Mouse (Mus musculus): ENCODE data around the gene Sema6d. TPM values are rescaled to one million over a fixed set of nuclear protein-coding genes. Genes with fewer than 3 reads are reported as not detected.
A peak's percentile ranks its signal among the peaks of the same experiment; 100 is the strongest.

Sema6d gene
- polyA plus RNA-seq, 1 experiment from 2014 or later, result 16.0 TPM

DNA sequence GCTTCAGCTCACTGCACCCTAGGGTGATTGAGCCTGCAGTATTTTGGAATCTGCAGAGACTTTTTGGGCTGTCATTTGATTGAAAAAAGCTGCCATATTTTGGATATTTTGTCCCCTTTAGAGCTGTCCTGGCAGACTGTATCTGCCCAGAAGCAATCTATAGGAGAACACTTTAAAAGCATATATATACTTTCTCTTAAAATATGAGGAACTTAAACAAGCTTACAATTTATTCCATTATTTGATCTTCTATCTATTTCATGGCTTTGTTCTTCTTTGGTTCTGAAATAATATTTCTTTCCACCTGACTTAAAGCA is 11.4 kb downstream of the Sema6d start:
- Histone ChIP-seq H3K4me2 (replicated peaks; ENCODE audit: low read depth, low read length) (no peak overlapping the region), H3K9ac (replicated peaks; ENCODE audit: low read depth, low read length) (no peak overlapping the region), H3K27ac (ENCODE audit: low read length) (no peak overlapping the region), H3K4me1 (ENCODE audit: control insufficient read depth, insufficient read depth, low read length) (no peaks in the 10 kb centered on the region), H3K27me3 (ENCODE audit: control insufficient read depth, insufficient read depth, low read length) (no peaks in the 10 kb centered on the region), H3K4me3 (ENCODE audit: low read depth, low read length) (no peak overlapping the region), H3K36me3 (ENCODE audit: control insufficient read depth, insufficient read depth, low read length) (no peaks in the 10 kb centered on the region), H3K9me3 (ENCODE audit: control insufficient read depth, low read depth, low read length) (no peaks in the 10 kb centered on the region)
- peak; percentile 28; the same call in 1 of the 2 replicates for ATAC-seq (ENCODE audit: insufficient number of reproducible peaks, insufficient read depth, low FRiP score, low read depth)

DNA sequence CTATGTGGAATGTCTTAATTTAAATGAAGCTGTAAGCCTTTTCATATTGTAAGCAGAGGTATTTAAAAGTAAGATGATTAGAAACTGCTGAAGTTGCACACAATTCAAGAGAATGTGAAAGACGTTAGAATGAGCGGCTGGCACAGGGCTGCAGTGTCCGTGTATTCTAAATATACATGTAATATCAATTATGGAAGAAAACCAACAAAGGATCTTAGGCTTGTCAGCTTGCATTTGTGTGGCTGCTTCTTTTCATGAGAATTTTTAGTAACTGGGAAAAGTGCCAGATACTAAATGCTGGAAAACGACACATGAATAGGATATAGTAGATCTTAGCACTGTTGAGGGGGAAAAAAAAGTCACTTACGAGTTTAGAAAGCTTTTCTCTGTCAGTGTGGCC is 11.8 kb downstream of the Sema6d start:
- H3K4me3 ChIP-seq (ENCODE audit: low read depth, low read length), result no peak overlapping the region
- no peak overlapping the region for H3K4me2 ChIP-seq (replicated peaks; ENCODE audit: low read depth, low read length)
- H3K36me3 ChIP-seq (ENCODE audit: control insufficient read depth, insufficient read depth, low read length), result no peaks in the 10 kb centered on the region
- 35% methylated on average over 5 of the region's 5 CpGs for WGBS
- H3K27ac ChIP-seq (ENCODE audit: low read length), result no peak overlapping the region
- ATAC-seq (ENCODE audit: insufficient number of reproducible peaks, insufficient read depth, low FRiP score, low read depth), result no peak
- H3K27me3 ChIP-seq (ENCODE audit: control insufficient read depth, insufficient read depth, low read length), result no peaks in the 10 kb centered on the region
- H3K9ac ChIP-seq (replicated peaks; ENCODE audit: low read depth, low read length), result no peak overlapping the region
- H3K9me3 ChIP-seq (ENCODE audit: control insufficient read depth, low read depth, low read length), result no peaks in the 10 kb centered on the region
- no peaks in the 10 kb centered on the region for H3K4me1 ChIP-seq (ENCODE audit: control insufficient read depth, insufficient read depth, low read length)

DNA sequence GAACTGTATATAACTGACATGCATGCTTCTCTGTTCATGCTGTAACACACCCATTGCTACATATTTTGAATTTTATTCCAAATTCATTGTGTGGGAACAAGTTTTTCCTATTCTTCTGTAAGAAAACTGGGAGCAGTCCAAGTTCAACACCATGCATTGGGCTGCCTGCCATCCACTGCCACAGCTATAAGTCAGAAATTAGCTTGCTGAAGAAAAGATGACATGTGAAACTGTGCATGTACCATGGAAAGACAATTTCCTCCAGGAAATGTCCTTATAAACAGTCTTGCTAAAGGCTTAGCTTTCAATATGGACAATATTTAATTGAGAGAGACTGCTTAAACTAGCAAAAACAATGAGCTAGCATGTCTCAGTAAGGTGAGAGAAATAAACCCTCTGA is 13.5 kb downstream of the Sema6d start:
- no peak overlapping the region for H3K4me3 ChIP-seq (ENCODE audit: low read depth, low read length)
- ATAC-seq (ENCODE audit: insufficient number of reproducible peaks, insufficient read depth, low FRiP score, low read depth), result no peak
- no peaks in the 10 kb centered on the region for H3K4me1 ChIP-seq (ENCODE audit: control insufficient read depth, insufficient read depth, low read length)
- no peak overlapping the region for H3K9ac ChIP-seq (replicated peaks; ENCODE audit: low read depth, low read length)
- no peak overlapping the region for H3K27ac ChIP-seq (ENCODE audit: low read length)
- no peaks in the 10 kb centered on the region for H3K27me3 ChIP-seq (ENCODE audit: control insufficient read depth, insufficient read depth, low read length)
- H3K36me3 ChIP-seq (ENCODE audit: control insufficient read depth, insufficient read depth, low read length), result no peaks in the 10 kb centered on the region
- no peak overlapping the region for H3K4me2 ChIP-seq (replicated peaks; ENCODE audit: low read depth, low read length)
- no peaks in the 10 kb centered on the region for H3K9me3 ChIP-seq (ENCODE audit: control insufficient read depth, low read depth, low read length)

DNA sequence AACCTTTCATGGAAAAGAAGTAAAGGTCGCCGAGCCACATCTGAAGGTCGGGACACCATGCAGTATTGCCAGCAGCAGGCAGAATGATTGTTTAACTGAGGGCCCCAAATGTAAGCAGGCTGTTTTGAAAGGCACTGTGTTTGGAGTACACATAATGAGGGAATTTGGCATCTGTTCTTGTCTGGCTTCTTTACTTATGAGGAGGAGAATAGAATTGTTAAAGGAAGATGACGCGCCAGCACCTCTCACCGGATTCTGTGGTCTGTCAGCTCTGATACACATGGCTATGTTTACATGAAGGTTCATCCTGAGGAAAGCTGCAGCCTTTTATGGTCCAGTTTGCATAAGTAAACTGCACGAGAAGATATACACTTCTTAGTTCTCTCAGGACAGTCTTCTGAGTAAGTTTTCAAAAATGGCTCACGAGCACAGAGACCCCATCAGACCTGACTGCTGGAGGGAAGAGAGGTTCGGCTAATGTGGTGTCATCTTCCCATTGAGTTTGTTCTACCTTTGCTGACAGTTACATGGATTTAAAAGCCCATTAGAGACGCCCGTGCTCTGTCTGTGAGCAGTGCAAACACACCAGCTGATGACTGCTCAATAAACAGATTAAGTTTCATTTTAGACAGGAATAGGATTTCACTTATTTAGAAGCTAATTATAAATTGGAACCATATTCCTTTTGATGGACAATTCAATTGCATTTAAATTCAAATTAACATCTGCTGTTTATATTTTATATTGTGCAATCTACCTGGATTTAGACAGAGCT is 28.9 kb downstream of the Sema6d start:
- Histone ChIP-seq H3K9me3 (ENCODE audit: control insufficient read depth, low read depth, low read length) (no peaks in the 10 kb centered on the region), H3K4me2 (replicated peaks; ENCODE audit: low read depth, low read length) (no peak overlapping the region), H3K4me3 (ENCODE audit: low read depth, low read length) (no peak overlapping the region), H3K4me1 (ENCODE audit: control insufficient read depth, insufficient read depth, low read length) (no peaks in the 10 kb centered on the region), H3K27me3 (ENCODE audit: control insufficient read depth, insufficient read depth, low read length) (no peaks in the 10 kb centered on the region), H3K36me3 (ENCODE audit: control insufficient read depth, insufficient read depth, low read length) (no peaks in the 10 kb centered on the region), H3K9ac (replicated peaks; ENCODE audit: low read depth, low read length) (no peak overlapping the region), H3K27ac (ENCODE audit: low read length) (no peak overlapping the region)
- WGBS, result 40% methylated on average over 11 of the region's 11 CpGs
- no peak for ATAC-seq (ENCODE audit: insufficient number of reproducible peaks, insufficient read depth, low FRiP score, low read depth)

- ATAC-seq (ENCODE audit: insufficient number of reproducible peaks, insufficient read depth, low FRiP score, low read depth), result no peak
- no peaks in the 10 kb centered on the region for H3K4me1 ChIP-seq (ENCODE audit: control insufficient read depth, insufficient read depth, low read length)
- no peak overlapping the region for H3K4me2 ChIP-seq (replicated peaks; ENCODE audit: low read depth, low read length)
- no peak overlapping the region for H3K4me3 ChIP-seq (ENCODE audit: low read depth, low read length)
- no peaks in the 10 kb centered on the region for H3K27me3 ChIP-seq (ENCODE audit: control insufficient read depth, insufficient read depth, low read length)
- WGBS, result 87% methylated on average over 1 of the region's 1 CpGs
- no peaks in the 10 kb centered on the region for H3K36me3 ChIP-seq (ENCODE audit: control insufficient read depth, insufficient read depth, low read length)
- no peak overlapping the region for H3K27ac ChIP-seq (ENCODE audit: low read length)
- H3K9ac ChIP-seq (replicated peaks; ENCODE audit: low read depth, low read length), result no peak overlapping the region
- no peaks in the 10 kb centered on the region for H3K9me3 ChIP-seq (ENCODE audit: control insufficient read depth, low read depth, low read length)
These were observed 30.6 kb downstream of the Sema6d start for GRCm38 (mm10) chr2:124120355-124120754.

GRCm38 (mm10) chr2:124121539-124121938 is 31.8 kb downstream of the Sema6d start:
- Histone ChIP-seq H3K4me2 (replicated peaks; ENCODE audit: low read depth, low read length) (no peak overlapping the region), H3K4me3 (ENCODE audit: low read depth, low read length) (no peak overlapping the region), H3K27ac (ENCODE audit: low read length) (no peak overlapping the region), H3K9ac (replicated peaks; ENCODE audit: low read depth, low read length) (no peak overlapping the region), H3K9me3 (ENCODE audit: control insufficient read depth, low read depth, low read length) (no peaks in the 10 kb centered on the region), H3K36me3 (ENCODE audit: control insufficient read depth, insufficient read depth, low read length) (no peaks in the 10 kb centered on the region), H3K4me1 (ENCODE audit: control insufficient read depth, insufficient read depth, low read length) (no peaks in the 10 kb centered on the region), H3K27me3 (ENCODE audit: control insufficient read depth, insufficient read depth, low read length) (no peaks in the 10 kb centered on the region)
- no peak for ATAC-seq (ENCODE audit: insufficient number of reproducible peaks, insufficient read depth, low FRiP score, low read depth)
- WGBS, result 59% methylated on average over 2 of the region's 2 CpGs

GRCm38 (mm10) chr2:124125504-124125903 is 35.7 kb downstream of the Sema6d start:
- Histone ChIP-seq H3K9me3 (ENCODE audit: control insufficient read depth, low read depth, low read length) (no peaks in the 10 kb centered on the region), H3K4me1 (ENCODE audit: control insufficient read depth, insufficient read depth, low read length) (no peaks in the 10 kb centered on the region), H3K36me3 (ENCODE audit: control insufficient read depth, insufficient read depth, low read length) (no peaks in the 10 kb centered on the region), H3K4me3 (ENCODE audit: low read depth, low read length) (no peak overlapping the region), H3K27ac (ENCODE audit: low read length) (no peak overlapping the region), H3K27me3 (ENCODE audit: control insufficient read depth, insufficient read depth, low read length) (no peaks in the 10 kb centered on the region), H3K4me2 (replicated peaks; ENCODE audit: low read depth, low read length) (no peak overlapping the region), H3K9ac (replicated peaks; ENCODE audit: low read depth, low read length) (no peak overlapping the region)
- WGBS, result 85% methylated on average over 7 of the region's 7 CpGs
- ATAC-seq (ENCODE audit: insufficient number of reproducible peaks, insufficient read depth, low FRiP score, low read depth), result no peak

DNA sequence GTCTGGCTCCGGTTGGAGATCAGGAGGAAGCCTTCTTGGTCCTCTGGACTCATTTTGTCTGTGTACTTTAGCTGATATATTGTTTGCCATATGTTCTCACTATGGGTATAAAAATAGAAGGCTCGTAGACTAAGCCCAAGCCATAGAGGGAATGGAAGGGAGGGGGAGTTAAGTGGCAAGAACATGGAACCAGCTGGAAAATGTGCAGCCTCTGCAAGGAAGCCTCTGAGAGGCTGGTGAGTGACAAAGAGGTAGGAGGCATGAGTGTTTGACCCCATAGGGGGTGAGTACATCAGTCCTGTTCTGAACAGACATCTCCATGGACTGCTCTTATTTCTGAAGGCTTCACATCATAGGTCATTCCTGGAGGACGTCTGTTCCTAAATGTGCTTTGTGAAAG is 37.1 kb downstream of the Sema6d start:
- no peak for ATAC-seq (ENCODE audit: insufficient number of reproducible peaks, insufficient read depth, low FRiP score, low read depth)
- H3K36me3 ChIP-seq (ENCODE audit: control insufficient read depth, insufficient read depth, low read length), result no peaks in the 10 kb centered on the region

GRCm38 (mm10) chr2:124130876-124131275 is 41.1 kb downstream of the Sema6d start:
- Histone ChIP-seq H3K27me3 (ENCODE audit: control insufficient read depth, insufficient read depth, low read length) (no peaks in the 10 kb centered on the region), H3K4me3 (ENCODE audit: low read depth, low read length) (no peak overlapping the region), H3K4me1 (ENCODE audit: control insufficient read depth, insufficient read depth, low read length) (no peaks in the 10 kb centered on the region), H3K9ac (replicated peaks; ENCODE audit: low read depth, low read length) (no peak overlapping the region), H3K36me3 (ENCODE audit: control insufficient read depth, insufficient read depth, low read length) (no peaks in the 10 kb centered on the region), H3K9me3 (ENCODE audit: control insufficient read depth, low read depth, low read length) (no peaks in the 10 kb centered on the region), H3K4me2 (replicated peaks; ENCODE audit: low read depth, low read length) (no peak overlapping the region), H3K27ac (ENCODE audit: low read length) (no peak overlapping the region)
- ATAC-seq (ENCODE audit: insufficient number of reproducible peaks, insufficient read depth, low FRiP score, low read depth), result no peak
- 42% methylated on average over 2 of the region's 2 CpGs for WGBS

More for the DNA sequence above, 37.1 kb downstream of the Sema6d start:
- Histone ChIP-seq H3K9ac (replicated peaks; ENCODE audit: low read depth, low read length) (no peak overlapping the region), H3K4me1 (ENCODE audit: control insufficient read depth, insufficient read depth, low read length) (no peaks in the 10 kb centered on the region), H3K27ac (ENCODE audit: low read length) (no peak overlapping the region), H3K27me3 (ENCODE audit: control insufficient read depth, insufficient read depth, low read length) (no peaks in the 10 kb centered on the region), H3K9me3 (ENCODE audit: control insufficient read depth, low read depth, low read length) (no peaks in the 10 kb centered on the region), H3K4me3 (ENCODE audit: low read depth, low read length) (no peak overlapping the region), H3K4me2 (replicated peaks; ENCODE audit: low read depth, low read length) (no peak overlapping the region)
- 26% methylated on average over 3 of the region's 3 CpGs for WGBS
